Mouse (Mus musculus): Measurements from ENCODE around the gene Rab3c. TPM values are rescaled to one million over a fixed set of nuclear protein-coding genes. Genes with fewer than 3 reads are reported as not detected.

The Rab3c gene
- polyA plus RNA-seq, 1 experiment: 61.4 TPM

DNA sequence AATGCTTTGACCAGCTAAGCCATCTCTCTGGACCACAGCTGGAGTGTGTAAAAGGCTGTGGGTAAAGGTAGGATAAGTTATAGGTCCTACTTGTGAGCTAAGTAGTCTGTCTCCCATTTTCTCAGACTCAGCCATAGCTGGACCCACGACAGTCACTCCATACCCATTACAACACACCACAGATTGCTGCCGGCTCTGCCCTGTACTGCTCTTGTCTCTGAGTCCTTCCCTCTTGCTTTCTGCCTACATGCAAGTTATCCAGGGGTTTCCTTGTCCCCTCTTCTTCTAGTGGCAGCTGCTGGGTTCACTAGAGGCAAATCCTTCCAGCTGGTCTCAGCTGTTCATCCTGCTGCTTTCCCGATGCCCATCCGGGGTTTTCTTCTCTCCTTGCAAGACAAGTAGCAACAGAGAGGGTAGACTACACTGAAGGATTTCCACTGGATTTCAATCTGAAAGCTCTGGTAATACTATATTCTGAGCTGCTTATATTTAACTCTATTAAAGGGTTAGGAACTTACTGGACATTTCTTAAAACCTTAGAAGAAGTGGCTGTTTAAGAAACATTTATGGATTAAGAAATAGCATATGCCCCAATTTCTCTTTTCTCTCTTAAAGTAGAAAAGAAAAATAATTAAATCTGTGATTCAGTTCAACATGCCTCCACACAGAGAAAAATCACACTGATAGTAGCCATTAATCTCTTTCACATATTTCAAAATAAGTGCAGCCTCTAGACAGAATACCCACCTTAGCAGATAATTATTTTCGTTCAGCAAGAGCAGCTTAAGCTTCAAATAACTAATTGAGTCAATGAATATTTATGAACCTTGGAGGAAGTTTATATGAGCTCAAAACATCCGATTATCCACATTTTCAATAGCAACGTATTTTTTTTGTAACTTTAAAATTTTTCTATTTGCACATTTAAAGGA, 121.9 kb downstream of the Rab3c start:
- no peaks in the 10 kb centered on the region for H3K4me1 ChIP-seq (ENCODE audit: control insufficient read depth, insufficient read depth, low read length)
- no peak overlapping the region for H3K4me3 ChIP-seq (ENCODE audit: insufficient read depth, low read length)
- TF ChIP-seq POLR2A (IDR thresholded peaks at IDR 0.05; ENCODE audit: extremely low read depth, insufficient read depth, low read length): no peak
- TF ChIP-seq CTCF (IDR thresholded peaks at IDR 0.05; ENCODE audit: extremely low read depth, insufficient read depth, low read length): no peak
- no peak overlapping the region for H3K27ac ChIP-seq (ENCODE audit: insufficient read depth, low read length)

DNA sequence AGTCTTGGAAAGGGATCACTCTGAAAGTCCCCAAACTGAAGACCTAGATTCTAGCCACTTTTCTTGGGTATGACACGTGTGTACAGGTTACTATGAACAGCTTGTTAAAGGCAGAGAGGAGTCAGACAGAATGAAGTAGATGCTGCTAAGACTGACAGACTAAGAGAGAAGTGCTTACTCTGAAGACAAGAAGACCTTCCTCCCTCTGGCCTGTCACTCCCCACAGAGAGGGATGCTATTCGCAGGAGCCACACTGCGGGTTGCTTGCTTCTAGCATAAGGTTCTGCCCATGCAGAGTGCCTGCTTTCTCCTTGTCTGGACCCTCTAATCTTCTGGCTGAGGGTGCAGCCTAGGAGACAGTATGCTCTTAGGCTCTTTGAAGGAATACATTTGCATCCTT, 135.3 kb downstream of the Rab3c start:
- H3K27ac ChIP-seq (ENCODE audit: insufficient read depth, low read length): no peak overlapping the region
- no peak overlapping the region for H3K4me3 ChIP-seq (ENCODE audit: insufficient read depth, low read length)
- H3K4me1 ChIP-seq (ENCODE audit: control insufficient read depth, insufficient read depth, low read length): peaks cover 2% of the 10 kb centered on the region; the same call in 1 of the 2 replicates
- TF ChIP-seq CTCF (IDR thresholded peaks at IDR 0.05; ENCODE audit: extremely low read depth, insufficient read depth, low read length): no peak
- no peak for TF ChIP-seq POLR2A (IDR thresholded peaks at IDR 0.05; ENCODE audit: extremely low read depth, insufficient read depth, low read length)

DNA sequence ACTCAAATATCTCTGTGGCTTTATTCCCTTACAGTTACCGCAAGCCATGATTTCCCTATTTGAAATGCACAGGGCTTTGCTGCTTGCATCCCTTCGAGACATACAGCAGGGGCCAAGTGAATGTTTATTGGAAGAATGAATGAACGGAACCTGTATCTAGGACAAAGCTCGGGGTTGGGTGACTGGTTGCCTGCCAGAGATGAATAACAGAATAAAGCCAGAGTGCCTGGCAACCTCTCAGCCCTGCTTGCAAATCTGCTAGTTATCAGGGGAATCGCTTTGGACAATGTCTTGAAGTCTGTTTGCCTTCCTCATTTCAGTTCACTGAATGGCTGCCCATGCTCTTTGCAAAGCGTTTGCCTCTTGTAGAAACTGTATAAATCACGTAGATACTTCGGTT, 135.8 kb downstream of the Rab3c start:
- no peak overlapping the region for H3K27ac ChIP-seq (ENCODE audit: insufficient read depth, low read length)
- no peak overlapping the region for H3K4me3 ChIP-seq (ENCODE audit: insufficient read depth, low read length)
- TF ChIP-seq POLR2A (IDR thresholded peaks at IDR 0.05; ENCODE audit: extremely low read depth, insufficient read depth, low read length): no peak
- no peak for TF ChIP-seq CTCF (IDR thresholded peaks at IDR 0.05; ENCODE audit: extremely low read depth, insufficient read depth, low read length)
- peaks cover 2% of the 10 kb centered on the region; the same call in 1 of the 2 replicates for H3K4me1 ChIP-seq (ENCODE audit: control insufficient read depth, insufficient read depth, low read length)

DNA sequence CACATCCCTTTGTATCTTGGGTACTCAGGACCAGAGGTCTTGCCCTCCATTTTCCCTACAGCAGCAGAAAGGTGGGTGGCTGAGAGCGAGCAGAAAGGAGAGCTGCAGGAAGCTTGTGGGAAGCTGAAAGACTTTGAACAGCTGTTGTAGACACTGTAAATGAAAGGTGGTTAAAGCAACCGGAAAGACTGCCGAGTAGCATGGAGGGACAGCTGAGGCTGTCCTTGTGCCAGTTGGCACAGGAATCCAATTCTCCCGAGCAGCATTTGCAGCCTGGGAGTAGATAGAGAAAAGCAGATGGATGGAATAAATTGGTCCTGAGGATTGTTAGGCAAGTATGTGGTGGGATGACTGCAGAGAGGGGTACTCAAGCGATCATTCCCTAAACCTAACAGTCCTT, 141.5 kb downstream of the Rab3c start:
- no peak overlapping the region for H3K27ac ChIP-seq (ENCODE audit: insufficient read depth, low read length)
- no peak overlapping the region for H3K4me3 ChIP-seq (ENCODE audit: insufficient read depth, low read length)
- TF ChIP-seq POLR2A (IDR thresholded peaks at IDR 0.05; ENCODE audit: extremely low read depth, insufficient read depth, low read length): no peak
- TF ChIP-seq CTCF (IDR thresholded peaks at IDR 0.05; ENCODE audit: extremely low read depth, insufficient read depth, low read length): no peak

DNA sequence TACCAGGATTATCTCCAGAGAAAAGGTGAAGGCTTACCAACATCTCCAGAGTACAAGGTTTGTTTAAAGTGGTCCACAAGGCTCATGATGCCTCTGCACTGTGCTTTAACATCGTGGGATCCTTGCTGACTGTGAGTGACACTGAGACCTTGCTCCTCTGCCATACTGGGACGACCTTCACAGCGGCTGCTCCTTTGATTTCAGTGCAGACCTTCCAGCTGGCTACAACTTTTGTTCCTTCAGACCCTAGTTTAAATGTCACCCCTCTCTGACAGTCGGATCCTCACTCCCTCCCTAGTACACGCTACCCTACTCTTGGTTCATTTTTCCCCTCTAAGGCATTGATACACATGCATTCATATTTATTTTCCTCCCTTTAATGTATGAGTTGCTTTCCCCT, 142.2 kb downstream of the Rab3c start:
- no peak overlapping the region for H3K4me3 ChIP-seq (ENCODE audit: insufficient read depth, low read length)
- peaks cover 10% of the 10 kb centered on the region for H3K4me1 ChIP-seq (ENCODE audit: control insufficient read depth, insufficient read depth, low read length)
- TF ChIP-seq POLR2A (IDR thresholded peaks at IDR 0.05; ENCODE audit: extremely low read depth, insufficient read depth, low read length): no peak
- no peak for TF ChIP-seq CTCF (IDR thresholded peaks at IDR 0.05; ENCODE audit: extremely low read depth, insufficient read depth, low read length)
- no peak overlapping the region for H3K27ac ChIP-seq (ENCODE audit: insufficient read depth, low read length)

More for the DNA sequence above, 141.5 kb downstream of the Rab3c start:
- H3K4me1 ChIP-seq (ENCODE audit: control insufficient read depth, insufficient read depth, low read length): peaks cover 10% of the 10 kb centered on the region

DNA sequence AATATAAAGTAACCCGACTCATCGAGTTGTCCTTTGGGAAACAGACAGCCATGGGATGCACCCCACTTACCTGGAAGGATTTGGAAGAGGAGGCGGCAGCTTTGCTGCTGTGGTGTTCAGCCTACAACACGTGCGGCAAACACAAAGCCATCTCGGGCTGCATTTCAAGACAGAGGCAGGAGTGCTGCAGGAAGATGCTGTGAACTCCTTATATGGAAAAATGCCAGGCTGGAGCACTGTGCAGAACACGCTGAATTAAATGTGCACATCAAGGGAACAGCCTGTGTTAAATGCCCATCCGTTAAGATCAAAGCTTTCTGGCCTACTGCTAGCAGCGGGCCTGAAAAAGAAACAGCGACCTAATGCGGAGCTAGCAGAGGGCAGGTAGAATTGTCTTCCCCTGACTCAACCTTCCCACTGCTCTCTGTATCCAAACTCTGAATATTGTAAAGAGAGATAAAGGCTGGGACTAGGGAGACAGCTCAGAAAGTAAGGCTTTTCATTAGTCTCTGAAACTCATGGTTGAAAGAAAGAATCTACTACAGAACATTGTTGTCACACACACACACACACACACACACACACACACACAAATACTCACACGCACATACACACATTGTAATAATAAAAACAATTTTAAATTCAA, 153.1 kb downstream of the Rab3c start:
- H3K27ac ChIP-seq (ENCODE audit: insufficient read depth, low read length): no peak overlapping the region
- no peaks in the 10 kb centered on the region for H3K4me1 ChIP-seq (ENCODE audit: control insufficient read depth, insufficient read depth, low read length)
- no peak overlapping the region for H3K4me3 ChIP-seq (ENCODE audit: insufficient read depth, low read length)
- TF ChIP-seq POLR2A (IDR thresholded peaks at IDR 0.05; ENCODE audit: extremely low read depth, insufficient read depth, low read length): no peak
- no peak for TF ChIP-seq CTCF (IDR thresholded peaks at IDR 0.05; ENCODE audit: extremely low read depth, insufficient read depth, low read length)

DNA sequence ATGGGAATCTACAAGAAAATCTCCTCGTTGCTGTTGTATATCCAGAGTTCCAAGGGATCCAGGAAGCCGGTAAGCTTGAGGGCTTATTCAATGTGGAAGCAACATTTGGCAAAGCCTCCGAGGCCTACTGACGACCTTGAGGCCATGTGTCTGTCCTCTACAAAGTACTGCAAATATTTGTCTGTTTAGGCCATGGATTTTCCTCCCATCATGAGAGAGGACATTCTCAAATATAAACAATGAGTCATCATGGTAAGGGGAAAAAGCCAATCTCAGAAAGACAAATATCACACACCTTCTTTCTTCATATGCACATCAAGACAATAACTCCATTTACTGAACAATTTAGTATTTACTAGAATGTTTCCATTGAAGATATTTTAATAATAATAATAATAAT, 158.0 kb downstream of the Rab3c start:
- no peak overlapping the region for H3K4me3 ChIP-seq (ENCODE audit: insufficient read depth, low read length)
- no peak overlapping the region for H3K27ac ChIP-seq (ENCODE audit: insufficient read depth, low read length)
- H3K4me1 ChIP-seq (ENCODE audit: control insufficient read depth, insufficient read depth, low read length): no peaks in the 10 kb centered on the region
- TF ChIP-seq POLR2A (IDR thresholded peaks at IDR 0.05; ENCODE audit: extremely low read depth, insufficient read depth, low read length) (no peak), CTCF (IDR thresholded peaks at IDR 0.05; ENCODE audit: extremely low read depth, insufficient read depth, low read length) (no peak)

DNA sequence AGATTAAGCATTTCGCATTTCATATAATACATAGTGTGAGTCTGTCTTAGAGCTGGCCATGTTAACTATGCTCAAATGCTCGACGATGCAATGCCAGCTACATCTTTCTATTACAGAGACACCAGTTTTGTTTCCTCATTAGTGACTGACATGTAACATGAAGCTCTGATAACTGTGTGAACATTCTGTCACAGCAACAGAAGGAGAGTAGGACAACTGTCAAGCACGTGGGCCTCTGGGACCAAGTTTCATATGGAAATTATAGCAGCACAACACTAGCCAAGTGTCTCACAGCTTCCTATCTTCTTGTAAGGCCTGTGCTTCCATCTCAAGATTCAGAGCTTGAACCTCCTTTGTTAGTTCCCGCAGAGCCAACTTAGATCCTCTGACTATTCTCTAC, 163.9 kb downstream of the Rab3c start:
- no peak for TF ChIP-seq CTCF (IDR thresholded peaks at IDR 0.05; ENCODE audit: extremely low read depth, insufficient read depth, low read length)
- TF ChIP-seq POLR2A (IDR thresholded peaks at IDR 0.05; ENCODE audit: extremely low read depth, insufficient read depth, low read length): no peak
- Histone ChIP-seq H3K4me3 (ENCODE audit: insufficient read depth, low read length) (no peak overlapping the region), H3K4me1 (ENCODE audit: control insufficient read depth, insufficient read depth, low read length) (peaks cover 3% of the 10 kb centered on the region; the same call in 1 of the 2 replicates), H3K27ac (ENCODE audit: insufficient read depth, low read length) (no peak overlapping the region)

DNA sequence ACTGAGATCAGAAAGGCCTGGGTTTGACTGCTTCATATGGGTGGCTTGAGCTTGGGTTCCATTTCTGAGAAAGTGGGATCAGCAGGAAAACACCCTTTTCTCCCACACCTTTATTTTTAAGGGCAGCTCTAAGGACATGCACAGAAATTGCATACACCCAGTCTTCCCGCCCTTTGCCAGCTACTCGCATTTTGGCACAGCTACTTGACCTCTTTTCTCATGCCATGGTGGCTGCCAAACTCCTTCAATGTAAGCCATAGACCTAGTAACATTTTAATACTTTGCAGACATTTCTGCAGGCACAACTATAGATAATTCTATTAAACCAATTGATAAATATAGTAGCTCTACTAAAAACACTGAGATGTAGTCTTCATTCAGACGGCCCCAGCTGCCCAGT, 164.5 kb downstream of the Rab3c start:
- TF ChIP-seq POLR2A (IDR thresholded peaks at IDR 0.05; ENCODE audit: extremely low read depth, insufficient read depth, low read length) (no peak), CTCF (IDR thresholded peaks at IDR 0.05; ENCODE audit: extremely low read depth, insufficient read depth, low read length) (no peak)
- peaks cover 3% of the 10 kb centered on the region; the same call in 1 of the 2 replicates for H3K4me1 ChIP-seq (ENCODE audit: control insufficient read depth, insufficient read depth, low read length)
- no peak overlapping the region for H3K4me3 ChIP-seq (ENCODE audit: insufficient read depth, low read length)
- no peak overlapping the region for H3K27ac ChIP-seq (ENCODE audit: insufficient read depth, low read length)

Measured in cortical plate, adult 2 months (tissue).